Mouse (Mus musculus) erythroblast, adult 5-6 weeks (primary cell): ENCODE measurements around the gene Usp46. TPM values are rescaled to one million over a fixed set of nuclear protein-coding genes. Genes with fewer than 3 reads are reported as not detected.

Experiments
- ATAC-seq: replicated peaks from 2 replicates; pipeline ENCODE4 v1.8.0; 2016; ENCODE audit warnings: moderate number of reproducible peaks, mild to moderate bottlenecking, moderate TSS enrichment, inconsistent platforms; ENCODE audit not compliant: poor library complexity, low FRiP score, severe bottlenecking
- total RNA-seq, 2 experiments: library from RNA; stranded (forward) in 1 of 2; stranded (reverse) in 1 of 2; fragments of 150-400 nt in 1 of 2; fragments of 200-764, 138-1000 nt in 1 of 2; gene quantifications; 2 replicates each; pipeline versions ENCODE4 v1.2.3 to v1.2.4; 2015 to 2017; ENCODE audit warnings: low replicate concordance in 2 of 2

Usp46 gene
- total RNA-seq, 2 experiments from 2014 or later: 81.3 to 96.6 TPM

DNA sequence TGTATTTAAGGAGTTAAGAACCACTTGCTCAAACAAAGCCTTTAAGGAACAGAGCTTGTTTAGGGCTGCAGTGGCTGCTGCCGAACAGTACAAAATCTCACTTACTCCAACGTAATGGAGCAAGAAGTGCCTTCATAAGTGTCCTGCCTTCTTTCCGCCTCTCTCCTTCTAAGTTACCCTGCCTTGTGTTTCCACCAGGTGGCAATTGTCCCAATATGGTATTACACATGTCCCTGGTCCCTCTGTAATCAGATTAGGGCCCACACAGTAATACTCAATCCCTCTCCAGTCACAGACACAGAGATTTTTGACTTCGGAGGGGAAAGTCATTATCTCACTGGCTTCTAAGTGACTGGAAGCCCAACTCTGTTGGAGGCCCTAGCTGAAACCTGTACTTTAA, 34.1 kb downstream of the Usp46 start:
- no peak for ATAC-seq

DNA sequence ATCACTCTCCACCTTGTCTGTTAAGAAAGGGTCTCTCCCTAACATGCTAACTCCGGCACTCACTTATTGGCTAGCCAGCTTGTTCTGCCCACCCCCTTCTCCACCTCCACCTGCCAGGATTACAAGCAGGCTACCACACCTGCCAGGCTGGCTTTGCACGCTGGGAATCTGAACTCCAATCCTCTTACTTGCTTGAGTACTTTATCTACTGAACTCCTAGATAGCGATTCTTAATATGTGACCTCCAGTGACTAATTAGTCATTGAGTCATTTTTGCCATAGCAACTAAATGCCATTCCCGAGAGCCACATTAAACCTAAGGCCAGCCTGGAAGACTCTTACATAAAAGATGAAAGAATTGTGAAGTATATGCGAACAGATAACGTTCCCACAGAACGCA, 38.4 kb downstream of the Usp46 start:
- ATAC-seq: no peak

GRCm38 (mm10) chr5:74028691-74029479, 39.3 kb downstream of the Usp46 start:
- no peak for ATAC-seq

DNA sequence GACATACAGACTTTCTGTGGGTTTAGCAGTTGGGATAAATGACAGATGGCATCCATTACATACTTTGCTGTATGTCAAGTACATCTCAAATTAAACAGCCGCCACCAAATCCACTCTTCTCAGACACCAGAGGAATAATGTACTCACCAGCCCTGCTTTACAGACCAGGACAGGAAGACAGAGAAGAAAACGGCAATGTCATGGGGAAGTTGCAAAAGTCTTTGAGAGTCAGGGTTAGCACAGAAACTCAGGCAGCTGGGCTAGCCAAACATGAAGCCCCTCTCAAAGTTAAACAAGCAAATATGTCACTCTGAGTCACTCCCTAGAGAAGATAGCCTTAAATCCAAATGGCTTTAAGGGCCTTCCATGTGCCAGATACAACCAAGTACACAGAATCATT, 40.0 kb downstream of the Usp46 start:
- ATAC-seq: no peak

- ATAC-seq: no peak
These were observed 47.7 kb downstream of the Usp46 start for GRCm38 (mm10) chr5:74020506-74020905.

- ATAC-seq: no peak
These were observed 49.2 kb downstream of the Usp46 start for GRCm38 (mm10) chr5:74018870-74019565.

- no peak for ATAC-seq
These were observed 50.7 kb downstream of the Usp46 start for GRCm38 (mm10) chr5:74017488-74017887.

DNA sequence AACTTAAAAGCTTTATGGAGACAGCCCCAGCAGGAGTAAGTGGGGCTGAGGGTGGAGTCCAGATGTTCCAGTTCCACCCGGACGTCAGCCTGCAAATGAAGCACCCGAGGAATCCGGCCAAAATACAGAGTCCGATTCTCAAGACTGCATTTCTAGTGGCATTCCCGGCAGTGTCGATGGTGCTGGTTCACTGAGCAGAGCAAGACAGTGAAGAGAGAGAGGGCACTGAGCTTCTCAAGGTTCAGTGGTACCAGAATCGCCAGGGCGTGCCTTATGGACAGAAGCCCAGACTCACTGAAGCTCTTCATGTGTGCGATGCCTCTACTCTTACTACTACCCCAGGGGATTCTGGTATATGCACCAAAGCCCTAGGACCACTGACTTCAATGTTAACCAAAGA, 56.6 kb downstream of the Usp46 start:
- no peak for ATAC-seq

- ATAC-seq: no peak
These were observed 60.6 kb downstream of the Usp46 start for GRCm38 (mm10) chr5:74007492-74008070.

DNA sequence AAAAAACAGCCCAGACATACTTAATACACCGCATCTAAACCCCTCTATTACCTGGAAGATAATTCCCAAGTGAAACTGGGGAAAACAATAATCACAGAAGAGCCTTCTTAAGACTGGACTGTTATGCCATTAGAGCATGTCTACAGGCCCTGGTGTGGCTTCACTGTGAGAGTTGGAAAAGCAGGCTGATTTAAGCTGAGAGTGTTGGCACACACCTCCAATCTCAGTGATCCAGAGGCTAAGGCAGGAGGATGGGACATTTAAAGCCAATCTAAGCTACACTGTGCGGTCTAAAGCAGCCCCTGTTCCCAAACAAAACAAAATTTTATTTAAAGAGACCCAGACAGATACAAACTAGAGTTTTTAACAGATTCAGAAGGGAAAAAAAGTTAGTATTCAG, 62.3 kb downstream of the Usp46 start:
- no peak for ATAC-seq

- no peak for ATAC-seq
These were observed 66.5 kb downstream of the Usp46 start for GRCm38 (mm10) chr5:74001743-74002142.

- no peak for ATAC-seq
These were observed 69.3 kb downstream of the Usp46 start for GRCm38 (mm10) chr5:73998966-73999365.

DNA sequence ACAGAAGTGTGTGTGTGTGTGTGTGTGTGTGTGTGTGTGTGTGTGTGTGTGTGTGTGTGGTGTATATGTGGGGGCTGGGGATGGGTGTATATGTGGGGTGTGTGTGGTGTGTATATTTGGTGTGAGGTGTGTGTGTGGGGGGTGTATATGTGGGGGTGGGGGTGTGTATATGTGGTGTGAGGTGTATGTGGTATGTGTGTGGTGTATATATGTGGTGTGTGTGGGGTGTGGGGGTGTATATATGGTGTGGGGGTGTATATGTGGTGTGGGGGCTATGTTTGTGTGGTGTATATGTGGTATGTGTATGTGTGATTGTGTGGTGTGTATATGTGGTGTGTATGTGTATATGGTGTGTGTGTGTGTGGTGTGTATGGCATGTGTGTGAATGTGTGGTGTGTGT, 73.4 kb downstream of the Usp46 start:
- ATAC-seq: no peak

DNA sequence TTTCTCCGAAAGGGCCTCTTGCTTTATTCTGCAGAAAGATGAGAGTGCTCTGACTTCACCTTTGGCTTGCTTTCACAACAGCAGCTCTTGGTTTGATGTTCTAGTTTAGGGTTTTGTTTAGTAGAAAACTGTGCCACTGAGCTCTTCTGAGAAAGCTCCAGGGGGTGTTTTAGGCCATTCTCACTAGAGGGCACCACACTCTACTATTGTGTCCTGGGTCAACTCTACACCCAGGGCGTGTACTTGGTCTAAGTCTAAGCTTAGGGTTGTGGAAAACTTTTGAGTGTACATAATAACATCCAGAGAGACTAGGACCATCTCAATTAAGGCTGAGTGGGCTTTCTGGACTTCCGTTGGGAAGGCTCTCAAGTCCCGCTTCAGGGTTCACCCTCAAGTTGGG, 74.7 kb downstream of the Usp46 start:
- 0 out of 2 replicates have a peak, but pooled peaks have one; percentile 56 for ATAC-seq

GRCm38 (mm10) chr5:73992321-73992720, 75.9 kb downstream of the Usp46 start:
- ATAC-seq: no peak

- no peak for ATAC-seq
These were observed 78.7 kb downstream of the Usp46 start for GRCm38 (mm10) chr5:73989532-73989931.

DNA sequence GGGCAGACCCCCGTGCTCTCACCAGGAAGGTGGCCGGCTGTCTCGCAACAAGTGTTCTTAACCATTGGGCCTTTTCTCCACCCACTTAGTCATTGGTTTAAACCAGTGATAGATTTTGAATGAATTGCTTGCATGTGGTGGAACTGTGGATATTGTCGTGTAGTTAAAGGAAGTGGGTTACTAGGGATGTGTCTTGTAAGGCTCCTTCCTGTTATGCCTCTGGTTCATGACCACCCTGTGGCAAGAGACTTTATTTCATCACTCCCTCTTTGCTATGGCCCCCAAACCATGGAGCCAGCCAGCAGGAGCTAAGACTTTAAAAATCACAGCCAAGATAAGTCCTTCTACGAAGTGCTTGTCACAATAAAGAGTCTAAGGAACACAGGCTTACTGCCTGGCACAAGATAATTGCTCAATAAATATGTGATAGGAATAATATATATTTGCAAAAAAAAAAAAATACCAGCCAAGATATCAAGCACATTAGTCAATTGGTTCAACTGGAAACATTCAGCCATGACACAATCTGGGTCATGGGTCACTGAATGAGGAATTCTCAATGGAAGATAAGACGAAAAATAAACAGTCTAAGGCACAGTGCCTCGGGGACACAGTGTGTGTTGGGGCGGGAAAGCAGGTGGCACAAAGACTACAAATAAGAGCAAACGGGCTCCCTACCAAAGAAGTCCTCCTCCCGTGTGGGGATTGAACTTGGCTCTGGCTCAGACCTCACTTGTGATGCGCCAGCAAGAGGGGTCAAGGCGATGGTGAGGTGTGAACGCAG, 80.3 kb downstream of the Usp46 start:
- no peak for ATAC-seq

DNA sequence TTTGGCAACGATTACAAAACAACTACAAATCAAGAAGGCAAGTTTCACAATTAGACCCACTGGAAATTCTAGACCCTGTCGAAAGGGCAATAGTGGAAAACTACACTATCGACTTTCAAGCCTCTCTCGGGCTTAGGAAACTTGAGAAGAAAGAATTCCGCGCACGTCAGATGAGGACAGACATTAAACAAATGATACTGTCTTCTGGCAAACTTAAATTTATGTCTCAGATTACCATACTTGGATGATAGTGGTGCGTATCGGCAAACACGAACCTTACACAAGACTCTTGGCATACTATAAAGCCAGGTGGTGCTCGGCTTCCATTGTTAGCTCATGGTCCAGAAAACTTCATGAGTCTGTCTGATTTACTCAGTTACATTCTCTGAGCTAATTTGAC, 90.8 kb downstream of the Usp46 start:
- no peak for ATAC-seq

GRCm38 (mm10) chr5:73971701-73972100, 96.5 kb downstream of the Usp46 start:
- ATAC-seq: no peak

GRCm38 (mm10) chr5:73970024-73970628, 98.1 kb downstream of the Usp46 start:
- no peak for ATAC-seq
